Mouse (Mus musculus) embryonic facial prominence, embryonic 13.5 days (tissue): Measurements from ENCODE around the gene Reep1. TPM values are rescaled to one million over a fixed set of nuclear protein-coding genes. Genes with fewer than 3 reads are reported as not detected.

Experiments
- ATAC-seq: fragments of 200-750 bp; cut with Nextera tagmentation; 2 replicates; pipeline ENCODE4 v1.8.0; 2017; ENCODE audit warnings: low read depth; ENCODE audit not compliant: insufficient number of reproducible peaks, insufficient read depth, low FRiP score, low TSS enrichment
- H3K27ac ChIP-seq: fragments of 300-500 bp; sonication (generic); 2 replicates; pipeline ENCODE4 v1.5.1; 2015; ENCODE audit warnings: moderate library complexity, mild to moderate bottlenecking, inconsistent platforms
- H3K27me3 ChIP-seq: fragments of 300-500 bp; sonication (generic); 2 replicates; pipeline ENCODE4 v1.6.1; 2015; ENCODE audit warnings: mild to moderate bottlenecking, inconsistent platforms
- H3K36me3 ChIP-seq: fragments of 300-500 bp; sonication (generic); 2 replicates; pipeline ENCODE4 v1.6.1; 2015; ENCODE audit warnings: mild to moderate bottlenecking, inconsistent platforms
- H3K4me1 ChIP-seq: fragments of 300-500 bp; sonication (generic); 2 replicates; pipeline ENCODE4 v1.6.1; 2015; ENCODE audit warnings: inconsistent platforms
- H3K4me2 ChIP-seq: fragments of 300-500 bp; sonication (generic); 2 replicates; pipeline ENCODE4 v1.6.1; 2015; ENCODE audit warnings: moderate library complexity, mild to moderate bottlenecking, inconsistent platforms
- H3K4me3 ChIP-seq: fragments of 300-500 bp; sonication (generic); 2 replicates; pipeline ENCODE4 v1.5.1; 2015; ENCODE audit warnings: mild to moderate bottlenecking, inconsistent platforms
- H3K9ac ChIP-seq: fragments of 300-500 bp; sonication (generic); 2 replicates; pipeline ENCODE4 v1.6.1; 2015; ENCODE audit warnings: mild to moderate bottlenecking, inconsistent platforms
- H3K9me3 ChIP-seq: fragments of 300-500 bp; sonication (generic); 2 replicates; pipeline ENCODE4 v1.6.1; 2016; ENCODE audit warnings: inconsistent platforms
- WGBS: fragments of 180-500 bp; shearing (Covaris S2); methylation state at CpG from one replicate; pipeline ENCODE4 v1.1.7; 2015; ENCODE audit warnings: mixed read lengths; 5-methylcytosine and 5-hydroxymethylcytosine counted together
- polyA plus RNA-seq: library from polyadenylated mRNA; unstranded; fragments of >200 nt; fragmentation: Nextera tagmentation; extraction: Ambion mirVana; gene quantifications from 2 replicates; pipeline ENCODE4 v1.2.1, GENCODE M21; 2015

Reep1 gene
- polyA plus RNA-seq, 1 experiment from 2014 or later = 9.7 TPM

DNA sequence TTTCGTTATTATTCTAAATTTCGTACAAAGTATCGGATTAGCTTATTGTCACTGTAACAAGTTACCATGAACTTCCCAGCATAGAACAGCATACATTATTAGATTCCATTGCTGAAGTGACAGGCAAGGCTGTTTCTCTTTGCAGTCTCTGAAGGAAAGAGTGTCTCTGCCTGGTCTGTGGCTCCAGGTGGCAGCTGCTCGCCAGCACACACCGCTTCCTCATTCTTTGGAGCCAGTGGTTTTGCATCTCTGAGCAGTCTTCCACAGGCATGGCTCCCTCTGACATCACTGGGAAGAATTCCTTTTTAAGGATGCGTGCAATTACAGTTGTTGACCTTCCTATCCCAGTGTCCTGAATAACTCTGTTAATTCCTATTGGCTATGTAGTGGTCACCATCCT is 52.7 kb downstream of the Reep1 start:
- no peaks in the 10 kb centered on the region for H3K9me3 ChIP-seq
- WGBS = 79% methylated on average over 6 of the region's 6 CpGs

DNA sequence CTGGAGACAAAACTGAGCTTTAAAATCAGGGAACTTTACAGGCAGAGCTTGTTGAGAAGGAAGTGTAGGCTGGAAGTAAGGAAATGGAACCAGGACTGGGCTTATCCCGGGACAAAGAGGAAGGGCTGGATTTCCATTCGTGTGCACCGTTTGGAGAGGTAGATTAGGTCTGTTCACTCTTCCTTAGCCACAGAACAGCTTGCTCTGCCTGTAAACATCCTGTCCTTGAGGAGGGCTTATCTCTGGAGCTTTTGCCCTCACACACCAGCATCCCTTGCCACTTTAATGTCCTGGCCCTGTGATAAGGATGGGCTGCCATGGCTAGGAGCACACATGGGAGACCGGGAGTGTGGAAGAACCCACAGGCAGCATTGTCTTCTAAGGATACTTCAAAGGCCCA is 60.4 kb downstream of the Reep1 start:
- Histone ChIP-seq H3K27ac (no peak overlapping the region), H3K36me3 (no peaks in the 10 kb centered on the region), H3K9ac (no peak overlapping the region), H3K9me3 (0 out of 2 replicates have a peak, but pooled peaks cover 4% of the 10 kb centered on the region), H3K27me3 (no peaks in the 10 kb centered on the region), H3K4me2 (no peak overlapping the region), H3K4me3 (no peak overlapping the region), H3K4me1 (no peaks in the 10 kb centered on the region)
- 78% methylated on average over 4 of the region's 4 CpGs for WGBS
- no peak for ATAC-seq

More for the DNA sequence above, 52.7 kb downstream of the Reep1 start:
- H3K27me3 ChIP-seq = no peaks in the 10 kb centered on the region
- no peak overlapping the region for H3K4me2 ChIP-seq
- no peak overlapping the region for H3K9ac ChIP-seq
- H3K4me1 ChIP-seq = peaks cover 18% of the 10 kb centered on the region
- no peak for ATAC-seq
- H3K36me3 ChIP-seq = no peaks in the 10 kb centered on the region
- H3K27ac ChIP-seq = no peak overlapping the region
- no peak overlapping the region for H3K4me3 ChIP-seq

GRCm38 (mm10) chr6:71769901-71770690 is 62.7 kb downstream of the Reep1 start:
- H3K4me1 ChIP-seq = no peaks in the 10 kb centered on the region
- no peak overlapping the region for H3K9ac ChIP-seq
- no peak overlapping the region for H3K4me3 ChIP-seq
- H3K9me3 ChIP-seq = 0 out of 2 replicates have a peak, but pooled peaks cover 4% of the 10 kb centered on the region
- H3K36me3 ChIP-seq = no peaks in the 10 kb centered on the region
- H3K27ac ChIP-seq = no peak overlapping the region
- 74% methylated on average over 12 of the region's 12 CpGs for WGBS
- ATAC-seq = no peak
- H3K27me3 ChIP-seq = no peaks in the 10 kb centered on the region
- no peak overlapping the region for H3K4me2 ChIP-seq

DNA sequence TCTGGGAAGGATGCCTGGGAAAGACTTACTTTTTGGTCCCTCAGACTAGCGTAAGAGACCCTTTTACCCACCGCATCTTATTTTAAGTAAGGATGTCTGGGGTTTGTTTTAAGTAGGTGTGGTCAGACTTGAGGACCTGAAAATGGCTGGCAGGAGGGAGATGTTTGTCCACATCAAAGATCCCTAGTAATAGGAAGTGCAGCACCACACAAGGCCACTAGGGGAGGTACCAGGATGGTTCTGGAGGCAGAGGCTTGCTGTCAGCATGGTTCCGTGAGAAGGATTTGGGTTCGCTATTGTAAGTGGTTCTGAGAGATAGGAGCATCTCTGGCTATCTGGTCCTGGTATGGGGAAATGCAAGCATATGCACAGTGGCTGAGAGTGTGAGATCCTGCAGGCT is 63.5 kb downstream of the Reep1 start:
- no peak for ATAC-seq
- Histone ChIP-seq H3K9ac (no peak overlapping the region), H3K27ac (no peak overlapping the region), H3K4me1 (no peaks in the 10 kb centered on the region), H3K36me3 (no peaks in the 10 kb centered on the region), H3K27me3 (no peaks in the 10 kb centered on the region), H3K9me3 (0 out of 2 replicates have a peak, but pooled peaks cover 4% of the 10 kb centered on the region), H3K4me3 (no peak overlapping the region), H3K4me2 (no peak overlapping the region)
- 94% methylated on average over 4 of the region's 4 CpGs for WGBS

DNA sequence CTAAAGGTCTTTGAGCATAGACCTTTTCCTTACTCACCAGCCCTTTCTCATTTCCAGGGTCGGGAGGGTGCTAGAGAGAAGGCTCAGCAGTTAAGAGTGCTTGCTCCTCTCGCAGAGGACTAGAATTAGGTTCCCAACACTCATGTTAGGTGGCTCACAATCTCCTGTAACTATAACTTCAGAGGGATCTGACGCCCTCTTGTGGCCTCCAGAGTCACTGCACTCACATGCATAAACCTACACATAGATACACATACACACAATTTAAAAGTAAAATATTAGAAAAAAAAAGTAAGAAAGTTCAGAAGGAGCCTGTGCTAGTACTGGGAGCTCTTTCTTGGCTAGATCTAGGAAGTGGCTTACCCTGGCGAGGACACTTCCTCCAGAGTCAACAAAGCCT is 63.9 kb downstream of the Reep1 start:
- Histone ChIP-seq H3K27me3 (no peaks in the 10 kb centered on the region), H3K4me3 (no peak overlapping the region), H3K9ac (no peak overlapping the region), H3K36me3 (no peaks in the 10 kb centered on the region), H3K9me3 (0 out of 2 replicates have a peak, but pooled peaks cover 4% of the 10 kb centered on the region), H3K4me2 (no peak overlapping the region), H3K4me1 (no peaks in the 10 kb centered on the region), H3K27ac (no peak overlapping the region)
- 89% methylated on average over 4 of the region's 4 CpGs for WGBS
- no peak for ATAC-seq

GRCm38 (mm10) chr6:71772156-71772555 is 64.8 kb downstream of the Reep1 start:
- no peak for ATAC-seq
- Histone ChIP-seq H3K36me3 (no peaks in the 10 kb centered on the region), H3K9ac (no peak overlapping the region), H3K4me3 (no peak overlapping the region), H3K9me3 (0 out of 2 replicates have a peak, but pooled peaks cover 4% of the 10 kb centered on the region), H3K4me1 (no peaks in the 10 kb centered on the region), H3K27ac (no peak overlapping the region), H3K27me3 (no peaks in the 10 kb centered on the region), H3K4me2 (no peak overlapping the region)
- 82% methylated on average over 6 of the region's 6 CpGs for WGBS

GRCm38 (mm10) chr6:71772636-71773208 is 65.4 kb downstream of the Reep1 start:
- Histone ChIP-seq H3K4me1 (no peaks in the 10 kb centered on the region), H3K27me3 (no peaks in the 10 kb centered on the region), H3K36me3 (no peaks in the 10 kb centered on the region), H3K4me3 (no peak overlapping the region), H3K9ac (no peak overlapping the region), H3K27ac (no peak overlapping the region), H3K4me2 (no peak overlapping the region), H3K9me3 (0 out of 2 replicates have a peak, but pooled peaks cover 4% of the 10 kb centered on the region)
- 84% methylated on average over 7 of the region's 7 CpGs for WGBS
- no peak for ATAC-seq

DNA sequence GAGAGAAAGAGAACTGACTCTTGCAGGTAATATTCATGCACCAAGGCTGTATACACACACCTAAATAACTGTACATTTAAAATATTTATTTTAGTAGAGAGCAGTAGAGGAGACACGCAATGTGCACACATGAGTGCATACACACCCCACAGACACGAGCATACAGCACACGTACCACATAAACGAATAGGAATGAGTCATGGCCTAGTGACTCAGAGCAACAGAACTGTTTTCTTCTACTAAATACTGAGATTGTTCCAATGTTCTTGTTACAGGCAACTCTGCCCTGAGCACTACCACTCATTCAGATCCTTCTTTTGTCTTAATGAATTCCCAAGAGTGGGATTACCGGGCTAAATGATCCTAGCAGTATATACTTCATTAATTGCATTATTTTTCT is 70.7 kb downstream of the Reep1 start:
- no peak overlapping the region for H3K4me3 ChIP-seq
- no peaks in the 10 kb centered on the region for H3K36me3 ChIP-seq
- H3K27ac ChIP-seq = no peak overlapping the region
- 85% methylated on average over 5 of the region's 5 CpGs for WGBS
- no peak overlapping the region for H3K4me2 ChIP-seq
- H3K4me1 ChIP-seq = no peaks in the 10 kb centered on the region
- H3K9me3 ChIP-seq = no peaks in the 10 kb centered on the region
- no peak for ATAC-seq
- H3K27me3 ChIP-seq = no peaks in the 10 kb centered on the region
- no peak overlapping the region for H3K9ac ChIP-seq

- ATAC-seq = no peak
- Histone ChIP-seq H3K27me3 (no peaks in the 10 kb centered on the region), H3K4me1 (no peaks in the 10 kb centered on the region), H3K9ac (no peak overlapping the region), H3K27ac (no peak overlapping the region), H3K9me3 (no peaks in the 10 kb centered on the region), H3K36me3 (no peaks in the 10 kb centered on the region), H3K4me3 (no peak overlapping the region), H3K4me2 (no peak overlapping the region)
- WGBS = 68% methylated on average over 2 of the region's 2 CpGs
Measured at GRCm38 (mm10) chr6:71779831-71780230, 72.5 kb downstream of the Reep1 start.

DNA sequence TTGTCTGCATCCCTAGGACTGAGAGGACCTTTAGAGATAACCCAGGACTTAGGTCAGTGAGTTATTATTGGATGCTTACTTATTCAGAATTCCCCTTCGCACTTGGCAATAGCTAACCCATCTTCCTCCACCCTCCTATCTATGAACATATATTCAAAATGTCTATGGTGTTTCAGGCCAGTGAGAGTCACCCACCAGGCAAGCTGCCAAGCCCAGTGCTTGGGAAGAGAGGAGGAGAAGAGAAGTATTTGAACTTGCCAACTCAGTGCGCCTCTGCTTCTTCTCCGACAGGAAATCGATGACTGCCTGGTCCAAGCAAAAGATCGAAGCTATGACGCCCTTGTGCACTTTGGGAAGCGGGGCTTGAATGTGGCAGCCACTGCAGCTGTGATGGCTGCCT is 73.1 kb downstream of the Reep1 start:
- Histone ChIP-seq H3K9ac (no peak overlapping the region), H3K4me1 (no peaks in the 10 kb centered on the region), H3K27ac (no peak overlapping the region), H3K9me3 (no peaks in the 10 kb centered on the region), H3K4me2 (no peak overlapping the region), H3K36me3 (no peaks in the 10 kb centered on the region), H3K27me3 (no peaks in the 10 kb centered on the region), H3K4me3 (no peak overlapping the region)
- no peak for ATAC-seq
- WGBS = 91% methylated on average over 7 of the region's 7 CpGs

GRCm38 (mm10) chr6:71783165-71783564 is 75.8 kb downstream of the Reep1 start:
- Histone ChIP-seq H3K27ac (no peak overlapping the region), H3K27me3 (no peaks in the 10 kb centered on the region), H3K4me1 (no peaks in the 10 kb centered on the region), H3K9me3 (no peaks in the 10 kb centered on the region), H3K9ac (no peak overlapping the region), H3K4me2 (no peak overlapping the region), H3K4me3 (no peak overlapping the region), H3K36me3 (no peaks in the 10 kb centered on the region)
- no peak for ATAC-seq
- 84% methylated on average over 5 of the region's 5 CpGs for WGBS

- H3K27me3 ChIP-seq = no peaks in the 10 kb centered on the region
- H3K4me1 ChIP-seq = no peaks in the 10 kb centered on the region
- ATAC-seq = no peak
- H3K27ac ChIP-seq = no peak overlapping the region
- H3K9ac ChIP-seq = no peak overlapping the region
- no peak overlapping the region for H3K4me3 ChIP-seq
- H3K9me3 ChIP-seq = no peaks in the 10 kb centered on the region
- no peaks in the 10 kb centered on the region for H3K36me3 ChIP-seq
- WGBS = 69% methylated on average over 9 of the region's 9 CpGs
- H3K4me2 ChIP-seq = no peak overlapping the region
Measured at GRCm38 (mm10) chr6:71788348-71788747, 81.0 kb downstream of the Reep1 start.
